Mouse (Mus musculus) heart, postnatal 10 days (tissue): ENCODE measurements around the gene Cnpy4. TPM values are rescaled to one million over a fixed set of nuclear protein-coding genes. Genes with fewer than 3 reads are reported as not detected.
"Not testable (repeated sequence)": the region's sequence is repeated elsewhere in the genome, so short reads cannot be mapped to it uniquely, and the experiment has no call there.

Experiments used
- DNase-seq, 2 experiments: peaks; one replicate each; pipeline ENCODE4 v3.0.0; 2021
- intact Hi-C: fragments of 180-260 bp; cut with DNase I; formaldehyde crosslinking; loops from one replicate; pipeline ENCODE4 v1.15.1; 2025
- microRNA-seq, 2 experiments: library from miRNA; unstranded; fragments of <30 nt; microRNA quantifications; one replicate each; pipeline ENCODE4 v1.2.0; 2022
- total RNA-seq, 2 experiments: library from RNA; stranded (reverse); gene quantifications; 2 replicates each; pipeline ENCODE4 v1.2.3; 2021

Gene Cnpy4
- total RNA-seq, 2 experiments from 2014 or later = 9.2 to 10.1 TPM

DNA sequence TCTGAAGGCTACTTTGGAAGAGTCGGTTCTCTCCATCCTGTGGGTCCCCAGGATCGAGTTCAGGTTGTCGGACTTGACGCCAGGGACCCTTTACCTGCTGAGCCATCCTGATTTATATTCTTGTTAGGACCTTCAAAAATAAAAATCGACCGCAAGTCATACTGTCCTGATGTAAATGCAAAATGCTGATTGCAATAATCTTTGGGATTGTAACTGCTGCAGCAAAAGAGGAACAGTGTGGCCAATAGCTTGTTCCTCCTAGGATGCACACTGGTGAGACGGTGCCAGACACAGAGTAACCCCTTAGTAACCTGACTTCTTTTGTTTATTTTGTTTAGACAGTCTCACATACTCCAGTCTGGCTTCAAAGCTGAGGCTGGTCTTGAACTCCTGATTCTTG lies 8.2 kb downstream of the Cnpy4 start:
- intact Hi-C loops = no loop called here
- DNase-seq = no peak

DNA sequence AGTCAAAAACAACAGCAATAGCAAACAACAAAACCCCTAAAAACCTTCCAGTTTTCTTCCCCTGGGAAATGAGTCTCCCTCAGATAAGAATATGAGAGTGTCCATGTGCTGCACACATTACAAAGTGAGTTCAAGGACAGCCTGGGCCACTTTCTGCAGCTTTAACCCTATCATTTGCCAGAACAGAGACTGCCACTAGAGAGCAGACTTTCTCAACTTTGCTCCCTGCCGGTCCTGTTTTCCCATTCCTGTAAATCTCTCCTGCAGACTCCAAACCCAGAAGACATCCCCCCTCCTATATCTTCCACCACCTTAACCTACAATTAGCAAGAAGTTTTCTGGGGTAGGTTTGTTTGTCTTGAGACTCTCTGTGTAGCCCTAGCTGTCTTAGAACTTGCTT lies 12.3 kb downstream of the Cnpy4 start:
- intact Hi-C loops = no loop called here
- no peak for DNase-seq

DNA sequence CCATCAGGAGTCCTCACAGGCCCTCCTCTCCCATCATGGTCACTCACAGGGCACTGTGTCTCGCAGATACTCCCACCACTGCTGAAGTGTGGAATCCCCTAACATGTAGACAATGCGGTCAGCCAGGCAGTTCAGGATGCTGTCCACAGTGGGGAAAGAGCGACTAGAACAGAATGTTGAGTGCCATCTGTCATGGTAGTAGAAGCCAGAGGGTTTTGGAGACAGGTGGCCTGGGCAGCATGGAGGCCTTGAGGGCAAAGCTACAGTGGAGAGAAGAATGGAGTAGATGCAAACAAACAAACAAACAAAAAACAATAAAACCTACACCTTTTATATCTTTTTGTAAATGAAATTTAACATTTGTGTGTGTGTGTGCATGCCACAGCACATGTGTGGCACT lies 14.8 kb downstream of the Cnpy4 start:
- intact Hi-C loops = no loop called here
- no peak for DNase-seq

DNA sequence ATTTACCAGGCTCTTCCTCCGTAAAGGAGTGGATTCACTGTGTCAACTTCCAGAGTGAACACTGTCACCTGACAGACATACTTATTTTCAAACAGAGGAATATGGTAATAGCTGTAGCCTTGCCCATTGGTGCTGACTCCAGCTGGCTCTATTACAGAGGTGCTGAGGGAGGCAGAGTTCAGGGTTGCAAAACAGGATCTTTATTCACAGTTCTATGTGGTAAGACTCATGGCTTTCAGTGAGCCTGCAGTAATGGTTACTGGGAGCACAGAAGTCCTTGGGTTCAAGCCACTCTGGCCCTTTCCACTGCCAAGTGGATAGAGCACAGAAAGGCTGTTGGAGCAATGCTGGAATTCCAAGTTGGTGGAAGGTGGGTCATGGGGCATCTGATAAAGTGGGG lies 20.0 kb downstream of the Cnpy4 start:
- intact Hi-C loops = no loop called here
- DNase-seq = no peak

DNA sequence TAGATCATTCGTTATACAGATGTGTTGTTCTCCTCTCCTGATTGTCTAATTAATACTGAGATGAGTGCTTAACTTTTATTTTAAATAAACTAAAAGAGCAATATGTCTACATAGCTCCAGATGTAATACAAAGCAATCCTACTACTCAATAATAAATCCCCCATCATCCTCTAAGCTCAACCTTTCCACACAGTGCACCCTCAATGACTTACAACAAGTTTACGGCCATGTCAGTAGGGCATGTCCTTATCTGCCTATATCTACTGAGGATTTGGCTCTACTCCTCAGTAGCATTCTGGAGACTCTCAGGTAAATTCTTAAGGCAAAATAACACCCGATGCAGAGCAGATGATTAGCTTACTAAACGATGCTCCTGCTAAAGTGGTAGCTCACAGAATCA lies 20.6 kb downstream of the Cnpy4 start:
- no peak for DNase-seq
- intact Hi-C loops = no loop called here

- intact Hi-C loops, DNase-seq: not testable (repeated sequence)
Measured at GRCm38 (mm10) chr5:138216632-138217031, 29.3 kb downstream of the Cnpy4 start.

DNA sequence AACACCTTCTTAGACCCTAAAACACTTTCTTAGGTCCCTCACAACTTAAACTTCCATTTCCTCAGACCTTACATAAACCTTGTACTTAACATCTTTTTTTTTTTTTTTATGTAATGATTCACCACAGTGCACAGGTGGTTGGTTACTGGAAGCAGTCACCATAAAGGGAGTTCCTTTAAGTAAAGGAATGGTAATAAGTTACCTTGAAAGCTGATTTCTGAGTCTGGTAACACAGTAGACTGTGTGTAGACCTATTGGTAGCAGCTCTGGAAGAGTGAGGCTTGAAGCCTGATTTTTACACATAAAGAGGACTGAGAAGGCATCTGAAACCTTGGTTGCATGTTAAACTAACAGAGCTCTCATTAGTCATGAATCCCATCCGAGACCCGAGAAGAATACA lies 32.6 kb downstream of the Cnpy4 start:
- intact Hi-C loops = loop anchor here (5.0 kb wide), 1 partner anchor 252 kb away; no protein-coding TSS in a partner anchor
- DNase-seq = no peak

- peak; percentile 85 to 92 for DNase-seq
- intact Hi-C loops = loop anchor here (5.0 kb wide), 1 partner anchor 250 kb away; no protein-coding TSS in a partner anchor
Measured at GRCm38 (mm10) chr5:138222111-138222510, 34.8 kb downstream of the Cnpy4 start.

DNA sequence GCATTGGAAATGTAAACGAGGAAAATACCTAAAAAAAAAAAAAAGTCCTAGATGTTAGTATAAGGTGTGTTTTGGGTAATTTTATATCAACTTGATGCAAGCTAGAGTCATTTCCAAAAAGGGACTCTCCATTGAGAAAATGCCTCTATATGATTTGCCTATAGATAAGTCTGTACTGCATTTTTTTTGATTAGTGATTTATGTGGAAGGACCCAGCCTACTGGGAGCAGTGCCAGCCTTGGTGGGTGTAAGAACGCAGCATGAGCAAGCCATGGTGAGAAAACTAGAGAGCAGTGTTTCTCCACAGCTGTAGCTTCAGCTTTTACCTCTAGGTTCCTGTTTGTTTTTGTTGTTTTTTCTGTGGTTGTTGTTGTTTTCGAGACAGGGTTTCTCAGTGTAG lies 36.0 kb downstream of the Cnpy4 start:
- no peak for DNase-seq
- intact Hi-C loops = loop anchor here (5.0 kb wide), 1 partner anchor 249 kb away; no protein-coding TSS in a partner anchor

- no peak for DNase-seq
- intact Hi-C loops = no loop called here
Measured at GRCm38 (mm10) chr5:138225700-138226099, 38.4 kb downstream of the Cnpy4 start, which contains the start of gene Nxpe5. Gene Nxpe5 (plus strand): TSS chr5:138225898.

GRCm38 (mm10) chr5:138226491-138226890 lies 39.2 kb downstream of the Cnpy4 start:
- intact Hi-C loops = no loop called here
- no peak for DNase-seq

DNA sequence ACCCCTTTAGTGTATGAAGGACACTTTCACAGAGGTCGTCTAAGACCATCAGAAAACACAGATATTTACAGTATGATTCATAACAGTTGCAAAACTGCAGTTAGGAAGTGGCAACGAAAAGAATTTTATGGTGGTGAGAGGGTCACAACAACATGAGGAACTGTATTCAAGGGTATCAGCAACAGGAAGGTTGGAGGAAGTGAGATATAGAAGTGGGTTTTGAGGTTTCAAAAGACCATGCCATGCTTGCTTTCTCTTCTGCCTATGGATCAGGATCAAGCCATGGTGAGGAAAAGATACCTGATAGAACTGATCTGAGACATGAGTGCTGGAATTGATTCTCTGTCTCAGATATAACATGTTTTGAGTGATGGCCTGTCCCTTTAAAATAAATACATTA lies 40.1 kb downstream of the Cnpy4 start:
- intact Hi-C loops = no loop called here

GRCm38 (mm10) chr5:138228026-138228425 lies 40.7 kb downstream of the Cnpy4 start:
- peak in 1 of 2 experiments; percentile 50 for DNase-seq
- intact Hi-C loops = no loop called here

More for the DNA sequence above, 40.1 kb downstream of the Cnpy4 start:
- DNase-seq = no peak

GRCm38 (mm10) chr5:138229511-138229910 lies 42.2 kb downstream of the Cnpy4 start:
- DNase-seq = no peak
- intact Hi-C loops = no loop called here

- DNase-seq = no peak
- intact Hi-C loops = no loop called here
Measured at GRCm38 (mm10) chr5:138233778-138234177, 46.5 kb downstream of the Cnpy4 start.

- intact Hi-C loops = no loop called here
- DNase-seq = no peak
Measured at GRCm38 (mm10) chr5:138234224-138234623, 46.9 kb downstream of the Cnpy4 start.

DNA sequence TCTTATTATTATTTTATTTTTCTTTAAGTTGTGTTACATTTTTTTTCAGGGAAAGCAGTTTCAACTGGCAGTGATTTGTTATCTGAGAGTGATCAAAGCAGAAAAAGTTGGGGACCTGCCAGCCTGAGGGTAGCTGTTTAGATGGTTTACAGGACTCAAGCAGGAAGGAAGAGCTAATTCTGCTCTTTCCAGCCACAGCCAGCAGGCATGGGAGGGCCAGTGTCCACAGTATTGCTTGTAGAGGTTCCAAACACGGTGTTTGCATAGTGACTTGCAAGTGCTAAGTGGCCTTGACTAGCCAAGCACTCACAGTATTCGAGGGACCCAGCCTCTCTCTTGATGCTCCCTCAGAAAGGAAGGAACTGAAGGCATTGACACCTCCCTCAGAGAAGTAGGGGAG lies 54.2 kb downstream of the Cnpy4 start:
- DNase-seq = no peak
- intact Hi-C loops = no loop called here

Small RNA genes lying within 50 kb of the gene (microRNA-seq; reads per million reads assigned to microRNA genes)
- gene Mir106b (1,662 to 1,702 reads per million in 2 experiments), gene Mir25 (591 to 736 reads per million in 2 experiments), gene Mir93 (8,628 to 8,950 reads per million in 2 experiments)

Other genes starting within 250 kb of the Cnpy4 start
- under 1 TPM; 0.34 to 0.37 TPM for gene Gjc3, start 224.4 kb upstream of the Cnpy4 start, total RNA-seq
- not detected for gene Azgp1, start 206.0 kb upstream of the Cnpy4 start, total RNA-seq
- gene Smok3a, start 166.2 kb upstream of the Cnpy4 start, total RNA-seq = not detected
- gene Smok3b, start 166.1 kb upstream of the Cnpy4 start, total RNA-seq = not detected
- not detected for gene Smok3c, start 134.3 kb upstream of the Cnpy4 start, total RNA-seq
- 10 to 100 TPM; 20.8 to 24.4 TPM for gene Zkscan1, start 102.4 kb upstream of the Cnpy4 start, total RNA-seq
- gene Zscan21, start 70.6 kb upstream of the Cnpy4 start, total RNA-seq = 10 to 100 TPM; 14.5 to 18.2 TPM
- gene Zfp113, start 31.7 kb upstream of the Cnpy4 start, total RNA-seq = 10 to 100 TPM in 1 of 2 experiments, 1 to 10 TPM in 1; 5.6 to 10.1 TPM
- 100 to 1,000 TPM; 136 to 145 TPM for gene Cops6, start 26.4 kb upstream of the Cnpy4 start, total RNA-seq
- 10 to 100 TPM; 11.3 to 15.5 TPM for gene Ap4m1, start 15.5 kb upstream of the Cnpy4 start, total RNA-seq
- gene Mcm7, start 15.1 kb upstream of the Cnpy4 start, total RNA-seq = 10 to 100 TPM; 30.0 to 37.2 TPM
- 10 to 100 TPM; 24.4 to 27.6 TPM for gene Taf6, start within 50 bp of the Cnpy4 start, total RNA-seq
- 1 to 10 TPM; 4.7 to 4.8 TPM for gene Mblac1, start 6.8 kb downstream of the Cnpy4 start, total RNA-seq
- gene Nxpe5, start 38.4 kb downstream of the Cnpy4 start, total RNA-seq = under 1 TPM; 0.57 TPM
- gene Lamtor4, start 68.0 kb downstream of the Cnpy4 start, total RNA-seq = 10 to 100 TPM; 75.6 to 77.5 TPM
- gene BC037034, start 76.5 kb downstream of the Cnpy4 start, total RNA-seq = 1 to 10 TPM; 5.4 to 6.5 TPM
- under 1 TPM; 0.36 to 0.47 TPM for gene Gal3st4, start 85.4 kb downstream of the Cnpy4 start, total RNA-seq
- gene Gm43720, start 92.5 kb downstream of the Cnpy4 start, total RNA-seq = not detected
- gene Gpc2, start 92.5 kb downstream of the Cnpy4 start, total RNA-seq = 1 to 10 TPM in 1 of 2 experiments, under 1 TPM in 1; 0.86 to 1.1 TPM
- under 1 TPM; 0.17 to 0.22 TPM for gene Stag3, start 92.8 kb downstream of the Cnpy4 start, total RNA-seq
- not detected for gene Pvrig, start 154.5 kb downstream of the Cnpy4 start, total RNA-seq